Mouse (Mus musculus) kidney, adult 11 months (tissue): ENCODE measurements at regions not wholly inside any gene's neighbourhood (a gene's known extent, or its start where the extent isn't known, plus 50 kb on each side); places are given as distances from the start of the nearest gene placed in this dataset.
A peak's percentile ranks its signal among the peaks of the same experiment; 100 is the strongest.

Source experiments
- DNase-seq: peaks from one replicate; pipeline ENCODE4 v3.0.0; 2022

- DNase-seq: no peak
Observed at GRCm38 (mm10) chr11:39733434-39734076, 961.4 kb downstream of the Mat2b start.

- no peak for DNase-seq
Observed at GRCm38 (mm10) chr11:39723621-39724020, 971.4 kb downstream of the Mat2b start.

GRCm38 (mm10) chr11:39678521-39678920 lies 1016.5 kb downstream of the Mat2b start:
- no peak for DNase-seq

- no peak for DNase-seq
Observed at GRCm38 (mm10) chr11:39653595-39653994, 1041.4 kb downstream of the Mat2b start.

- DNase-seq: no peak
Observed at GRCm38 (mm10) chr11:39619356-39619755, 1075.6 kb downstream of the Mat2b start.

- no peak for DNase-seq
Observed at GRCm38 (mm10) chr11:39615843-39616242, 1079.2 kb downstream of the Mat2b start.

- no peak for DNase-seq
Observed at GRCm38 (mm10) chr11:39596479-39596878, 1098.5 kb downstream of the Mat2b start.

- peak; percentile 3 for DNase-seq
Observed at GRCm38 (mm10) chr11:39588641-39589385, 1106.2 kb downstream of the Mat2b start.

- no peak for DNase-seq
Observed at GRCm38 (mm10) chr11:39558287-39558686, 1136.7 kb downstream of the Mat2b start.

- no peak for DNase-seq
Observed at GRCm38 (mm10) chr11:39550066-39550465, 1144.9 kb downstream of the Mat2b start.

- DNase-seq: no peak
Observed at GRCm38 (mm10) chr11:39524866-39525649, 1169.9 kb downstream of the Mat2b start.

- no peak for DNase-seq
Observed at GRCm38 (mm10) chr11:39495253-39495652, 1199.8 kb downstream of the Mat2b start.

GRCm38 (mm10) chr11:39477136-39477535 lies 1217.9 kb downstream of the Mat2b start:
- DNase-seq: no peak

GRCm38 (mm10) chr11:39453329-39453952 lies 1241.6 kb downstream of the Mat2b start:
- DNase-seq: no peak

- DNase-seq: no peak
Observed at GRCm38 (mm10) chr11:39446374-39446773, 1248.6 kb downstream of the Mat2b start.

- DNase-seq: no peak
Observed at GRCm38 (mm10) chr11:39411691-39412090, 1283.3 kb downstream of the Mat2b start.

- DNase-seq: no peak
Observed at GRCm38 (mm10) chr11:39411182-39411581, 1283.8 kb downstream of the Mat2b start.

GRCm38 (mm10) chr11:39364827-39365226 lies 1330.2 kb downstream of the Mat2b start:
- DNase-seq: no peak

GRCm38 (mm10) chr11:39350616-39351015 lies 1344.4 kb downstream of the Mat2b start:
- no peak for DNase-seq
